Mouse (Mus musculus) thymus, adult 2 months (tissue): ENCODE data around the gene Gsc. TPM values are rescaled to one million over a fixed set of nuclear protein-coding genes. Genes with fewer than 3 reads are reported as not detected.
A peak's percentile ranks its signal among the peaks of the same experiment; 100 is the strongest.
"Not testable (repeated sequence)": the region's sequence is repeated elsewhere in the genome, so short reads cannot be mapped to it uniquely, and the experiment has no call there.

Experiments
- DNase-seq: peaks from one replicate; pipeline ENCODE4 v3.0.0; 2021
- H3K27ac ChIP-seq: fragments of 200-500 bp; 2 replicates; pipeline ENCODE4 v1.5.1; 2012; ENCODE audit warnings: low read length, control low read depth; ENCODE audit not compliant: control insufficient read depth, insufficient read depth
- H3K27me3 ChIP-seq: fragments of 200-500 bp; 2 replicates; pipeline ENCODE4 v1.6.1; 2012; ENCODE audit warnings: mild to moderate bottlenecking, low read length, moderate library complexity, mixed read lengths; ENCODE audit not compliant: control insufficient read depth, insufficient read depth
- H3K36me3 ChIP-seq: fragments of 200-500 bp; 2 replicates; pipeline ENCODE4 v1.6.1; 2012; ENCODE audit warnings: mild to moderate bottlenecking, low read length, moderate library complexity; ENCODE audit not compliant: control insufficient read depth, insufficient read depth
- H3K4me1 ChIP-seq: fragments of 200-500 bp; replicated peaks from 2 replicates; pipeline ENCODE4 v1.6.1; 2012; ENCODE audit warnings: low read length; ENCODE audit not compliant: control insufficient read depth, insufficient read depth
- H3K4me3 ChIP-seq: fragments of 200-500 bp; 2 replicates; pipeline ENCODE4 v1.5.1; 2012; ENCODE audit warnings: mild to moderate bottlenecking, low read length, control low read depth, moderate library complexity; ENCODE audit not compliant: control insufficient read depth, insufficient read depth
- CTCF ChIP-seq: fragments of 200-500 bp; IDR thresholded peaks from 2 replicates; pipeline ENCODE4 v1.5.1; 2012; ENCODE audit warnings: mild to moderate bottlenecking, control low read depth, low read length, moderate library complexity, borderline replicate concordance; ENCODE audit not compliant: control insufficient read depth, poor library complexity, insufficient read depth; ENCODE audit errors: extremely low read depth
- POLR2A ChIP-seq: fragments of 200-500 bp; IDR thresholded peaks from 2 replicates; pipeline ENCODE4 v1.6.1; 2012; ENCODE audit warnings: mild to moderate bottlenecking, low read length, control low read depth, moderate library complexity; ENCODE audit not compliant: control insufficient read depth, poor library complexity, insufficient read depth; ENCODE audit errors: extremely low read depth
- WGBS: fragments of 180-500 bp; shearing (Covaris S2); methylation state at CpG from one replicate; pipeline ENCODE4 v1.1.7; 2018; 5-methylcytosine and 5-hydroxymethylcytosine counted together
- polyA plus RNA-seq: library from polyadenylated mRNA; depleted of rRNA; stranded (reverse); fragments of >200 nt; gene quantifications from 2 replicates; pipeline ENCODE4 v1.2.3, GENCODE M21; 2012

Gene Gsc
- polyA plus RNA-seq, 1 experiment = 0.77 TPM

DNA sequence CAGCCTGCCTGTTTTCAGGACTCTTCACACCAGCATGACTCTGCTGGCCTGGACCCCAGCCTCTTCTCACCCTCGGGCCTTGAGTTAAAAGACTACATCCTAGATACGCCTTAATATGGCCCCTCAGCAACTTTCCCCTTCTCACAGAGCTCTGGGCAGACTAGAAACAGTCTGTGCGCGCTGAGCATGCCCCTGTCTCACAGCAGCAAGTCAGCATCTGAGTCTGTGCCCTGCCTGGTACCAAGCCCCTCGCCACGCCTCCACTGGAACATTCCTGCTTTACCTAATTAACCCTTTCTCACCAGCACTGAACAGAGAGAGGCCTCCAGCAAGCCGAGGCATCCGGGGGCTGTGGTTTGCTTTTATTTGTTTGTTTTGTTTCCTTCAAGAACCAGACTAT is 11.8 kb downstream of the Gsc start:
- no peak overlapping the region for H3K4me3 ChIP-seq
- WGBS = 63% methylated on average over 8 of the region's 8 CpGs
- no peaks in the 10 kb centered on the region for H3K36me3 ChIP-seq
- no peaks in the 10 kb centered on the region for H3K27me3 ChIP-seq
- no peaks in the 10 kb centered on the region for H3K4me1 ChIP-seq
- H3K27ac ChIP-seq = no peak overlapping the region
- DNase-seq = no peak
- TF ChIP-seq CTCF = no peak

DNA sequence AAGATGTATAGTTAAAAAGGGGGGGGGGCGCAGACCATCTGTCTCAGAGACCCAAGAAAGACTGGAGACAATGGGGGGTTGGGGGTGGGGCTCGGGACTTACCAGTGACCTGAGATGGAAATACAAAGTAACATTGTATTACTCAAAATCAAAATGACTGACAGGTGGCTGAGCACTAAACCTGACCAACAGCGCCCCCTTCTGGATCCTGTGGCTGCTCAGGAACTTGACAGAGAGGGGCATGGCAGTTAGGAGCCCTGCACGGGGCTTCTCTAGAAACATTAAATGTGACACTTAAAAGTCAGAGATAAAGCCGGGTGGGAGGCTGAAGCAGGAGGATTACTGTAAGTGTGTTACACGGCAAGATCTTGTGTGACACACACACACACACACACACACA is 13.8 kb downstream of the Gsc start:
- no peak for TF ChIP-seq CTCF
- Histone ChIP-seq H3K27ac (no peak overlapping the region), H3K4me3 (no peak overlapping the region), H3K27me3 (no peaks in the 10 kb centered on the region), H3K4me1 (no peaks in the 10 kb centered on the region), H3K36me3 (no peaks in the 10 kb centered on the region)
- no peak for DNase-seq
- WGBS = 67% methylated on average over 6 of the region's 6 CpGs

DNA sequence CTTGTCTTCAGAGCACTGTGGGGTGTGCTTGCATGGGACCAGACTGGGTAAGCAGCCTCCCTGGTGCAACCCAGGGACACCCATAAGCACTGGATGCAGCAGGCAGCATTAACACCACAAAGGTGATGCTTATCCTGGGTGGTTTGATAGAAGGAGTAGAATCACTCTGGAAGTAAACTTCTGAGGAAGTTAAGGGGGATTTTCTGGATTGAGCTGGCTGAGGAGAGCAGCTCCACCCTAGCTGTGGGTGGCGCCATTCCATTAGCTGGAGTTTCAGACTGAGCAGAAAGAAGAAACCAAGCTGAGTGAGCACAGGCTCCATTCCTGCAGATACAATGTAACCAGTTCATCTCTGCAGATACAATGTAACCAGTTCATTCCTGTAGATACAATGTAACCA is 20.1 kb downstream of the Gsc start:
- Histone ChIP-seq H3K27me3 (no peaks in the 10 kb centered on the region), H3K4me1 (no peaks in the 10 kb centered on the region), H3K27ac (no peak overlapping the region), H3K4me3 (no peak overlapping the region), H3K36me3 (no peaks in the 10 kb centered on the region)
- DNase-seq = no peak
- WGBS = 85% methylated on average over 1 of the region's 1 CpGs
- no peak for TF ChIP-seq CTCF
- no peak for TF ChIP-seq POLR2A

DNA sequence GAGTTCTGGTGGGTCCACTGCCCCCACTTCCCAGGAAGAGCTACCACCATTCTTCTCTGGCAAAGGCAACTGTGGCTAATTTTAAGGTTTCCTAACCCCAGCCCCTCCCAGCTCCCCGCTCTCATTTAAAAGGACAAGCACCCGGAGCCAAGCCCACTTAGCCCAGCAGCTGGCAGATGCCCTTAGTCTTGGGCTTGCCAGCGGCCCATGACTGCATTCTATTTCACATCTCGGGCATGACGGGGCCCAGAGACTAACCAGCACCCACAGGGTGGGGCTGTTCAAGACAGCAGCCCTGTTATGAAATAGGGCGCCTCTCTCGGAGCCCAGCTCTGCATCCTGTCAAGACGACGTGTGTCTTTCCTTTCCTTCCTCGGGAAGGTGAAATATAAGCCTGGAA is 22.9 kb downstream of the Gsc start:
- no peak for TF ChIP-seq POLR2A
- TF ChIP-seq CTCF = no peak
- no peaks in the 10 kb centered on the region for H3K27me3 ChIP-seq

DNA sequence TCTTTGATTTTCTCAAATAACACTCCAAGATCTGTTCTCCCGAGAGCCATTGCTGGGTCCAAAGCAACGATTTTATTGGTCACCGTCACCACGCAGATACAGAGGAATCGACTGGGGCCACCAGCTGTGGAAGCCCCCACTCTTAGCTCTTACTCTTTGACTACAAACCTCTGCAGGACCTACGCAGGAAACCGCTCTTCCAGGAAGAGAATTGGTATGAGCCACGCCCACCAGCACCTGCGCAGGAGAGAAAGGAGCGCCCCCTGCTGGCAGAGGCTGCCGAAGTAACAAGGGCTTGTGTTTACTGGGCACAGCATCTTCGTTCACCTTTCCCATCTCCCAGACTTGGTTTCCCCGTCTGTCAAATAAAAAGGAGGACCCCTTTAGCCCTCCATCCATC is 25.0 kb downstream of the Gsc start:
- H3K27ac ChIP-seq = no peak overlapping the region
- no peak for TF ChIP-seq POLR2A
- peak; percentile 78 for TF ChIP-seq CTCF
- 35% methylated on average over 13 of the region's 13 CpGs for WGBS
- no peaks in the 10 kb centered on the region for H3K27me3 ChIP-seq
- H3K4me3 ChIP-seq = no peak overlapping the region
- no peaks in the 10 kb centered on the region for H3K4me1 ChIP-seq
- DNase-seq = peak; percentile 70
- no peaks in the 10 kb centered on the region for H3K36me3 ChIP-seq

More for the DNA sequence above, 22.9 kb downstream of the Gsc start:
- no peak overlapping the region for H3K4me3 ChIP-seq
- no peaks in the 10 kb centered on the region for H3K4me1 ChIP-seq
- H3K27ac ChIP-seq = no peak overlapping the region
- DNase-seq = no peak
- H3K36me3 ChIP-seq = no peaks in the 10 kb centered on the region
- 83% methylated on average over 10 of the region's 10 CpGs for WGBS

DNA sequence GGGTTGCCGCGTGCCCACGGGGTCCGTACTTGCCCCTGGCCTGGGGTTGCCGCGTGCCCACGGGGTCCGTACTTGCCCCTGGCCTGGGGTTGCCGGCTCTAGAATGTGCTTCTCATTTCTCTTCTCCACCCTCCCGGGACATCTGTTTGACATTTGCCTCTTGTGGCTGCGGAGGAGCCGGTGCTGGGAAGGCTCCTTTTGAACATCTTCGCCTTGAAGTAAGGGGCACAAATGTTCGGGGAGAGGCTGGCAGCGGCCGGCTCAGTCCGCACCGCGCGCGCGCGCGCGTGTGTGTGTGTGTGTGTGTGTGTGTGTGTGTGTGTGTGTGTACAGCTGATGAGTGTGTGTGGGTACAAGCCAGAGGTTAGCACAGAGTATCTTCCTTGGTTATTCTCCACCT is 26.1 kb downstream of the Gsc start:
- H3K4me3 ChIP-seq, H3K36me3 ChIP-seq, DNase-seq, H3K27me3 ChIP-seq, H3K4me1 ChIP-seq, H3K27ac ChIP-seq: not testable (repeated sequence)
- 89% methylated on average over 25 of the region's 25 CpGs for WGBS

DNA sequence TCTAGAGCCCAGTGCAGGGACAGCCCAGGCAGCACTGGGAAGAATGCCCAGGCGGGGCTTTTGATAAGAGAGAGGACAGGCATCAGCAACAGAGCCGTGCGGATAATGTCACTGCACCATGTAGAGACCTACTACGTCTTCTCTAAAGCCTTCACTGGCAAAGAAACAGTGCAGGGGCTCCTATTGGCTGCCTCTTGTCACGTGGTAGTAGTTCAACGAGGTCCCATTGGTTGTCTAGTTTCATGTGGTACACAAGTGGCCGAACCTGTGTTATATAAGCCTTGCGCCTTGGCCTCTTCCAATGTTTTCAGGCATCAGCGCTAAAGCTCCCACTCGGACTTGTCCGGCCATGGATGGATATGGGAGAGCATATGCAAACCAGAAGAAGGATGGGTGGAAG is 29.4 kb downstream of the Gsc start:
- H3K4me1 ChIP-seq = no peaks in the 10 kb centered on the region
- no peaks in the 10 kb centered on the region for H3K27me3 ChIP-seq
- WGBS = 92% methylated on average over 11 of the region's 11 CpGs
- no peak overlapping the region for H3K4me3 ChIP-seq
- no peak overlapping the region for H3K27ac ChIP-seq
- H3K36me3 ChIP-seq = no peaks in the 10 kb centered on the region
- TF ChIP-seq POLR2A (no peak), CTCF (no peak)
- DNase-seq = no peak

DNA sequence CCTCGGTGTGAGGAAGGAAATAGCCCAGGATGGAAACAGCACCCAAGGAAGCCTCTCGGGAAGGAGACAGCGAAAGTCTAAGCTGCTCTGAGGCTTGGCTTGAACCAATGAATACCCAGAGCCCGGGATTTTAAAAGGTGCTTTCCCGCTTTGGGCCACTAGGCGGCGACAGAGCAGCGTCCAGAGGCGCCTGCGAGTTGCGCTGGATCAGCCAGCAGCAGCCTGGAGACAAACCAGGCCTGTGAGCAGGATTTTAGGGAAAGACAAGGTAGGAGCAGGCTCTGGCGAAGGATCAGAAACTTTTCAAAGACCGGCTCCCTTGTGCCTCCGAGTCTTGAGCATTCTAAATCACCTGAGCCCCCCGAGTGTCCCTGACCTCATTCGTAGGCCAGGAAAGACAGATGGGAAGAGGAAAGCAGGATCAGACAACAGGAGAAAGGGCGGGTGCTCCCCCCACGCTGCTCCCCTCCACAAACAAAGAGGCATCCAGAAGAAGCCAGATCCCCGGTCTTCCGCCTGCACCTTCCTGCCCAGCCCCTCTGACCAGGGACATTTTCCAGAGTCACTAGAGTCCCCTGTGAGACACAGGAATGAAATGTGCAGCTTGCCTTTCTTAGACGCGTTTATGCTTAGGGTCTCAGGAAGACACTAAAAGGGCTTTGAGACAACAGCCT is 32.9 kb downstream of the Gsc start:
- Histone ChIP-seq H3K27me3 (no peaks in the 10 kb centered on the region), H3K4me3 (no peak overlapping the region), H3K27ac (no peak overlapping the region; the same call in 1 of the 2 replicates), H3K4me1 (no peaks in the 10 kb centered on the region), H3K36me3 (no peaks in the 10 kb centered on the region)
- peak; percentile 66 for DNase-seq
- WGBS = 23% methylated on average over 22 of the region's 22 CpGs
- TF ChIP-seq CTCF (peak; percentile 88), POLR2A (no peak)
